Mouse (Mus musculus): ENCODE results near the gene Pef1. TPM values are rescaled to one million over a fixed set of nuclear protein-coding genes. Genes with fewer than 3 reads are reported as not detected.

The Pef1 gene
- polyA plus RNA-seq, 1 experiment from 2014 or later: 68.1 TPM

DNA sequence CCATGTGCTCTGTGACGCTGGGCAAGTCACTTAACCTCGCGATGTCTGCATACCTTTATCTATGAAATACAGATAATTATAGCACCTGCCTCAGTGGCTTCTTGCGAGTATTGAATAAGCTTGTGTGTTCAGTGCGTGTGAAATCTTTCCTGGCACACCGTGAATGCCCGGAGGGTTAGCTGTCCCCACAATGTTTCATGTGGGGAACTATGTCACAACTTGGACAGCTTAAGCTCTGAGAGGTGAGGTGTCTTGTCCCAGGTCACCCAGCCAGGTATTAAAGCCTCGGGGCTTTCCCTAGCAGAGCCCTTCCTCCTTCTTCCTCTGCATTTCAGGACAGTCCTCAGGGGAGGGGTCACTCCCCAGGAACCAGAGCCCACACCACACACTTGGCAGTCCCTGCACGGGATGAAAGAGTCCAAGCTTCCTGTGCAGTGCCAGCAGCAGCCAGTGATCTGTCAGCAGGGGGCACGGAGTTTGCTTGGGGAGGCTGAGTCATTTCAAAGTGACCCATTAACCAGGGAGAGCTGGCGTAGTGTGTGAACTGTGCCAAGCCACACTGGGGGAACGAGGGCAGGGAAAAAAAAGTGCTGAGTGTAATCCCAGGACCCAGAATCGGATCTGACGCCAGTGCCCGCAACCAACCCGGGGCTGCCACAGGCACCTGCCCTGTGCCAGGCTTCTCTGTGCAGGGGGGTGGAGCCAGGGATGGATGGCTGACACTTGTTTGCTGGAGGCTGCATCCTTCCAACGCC lies 27.4 kb upstream of the Pef1 start:
- no peak overlapping the region for H3K27ac ChIP-seq
- H3K36me3 ChIP-seq (replicated peaks): no peaks in the 10 kb centered on the region
- H3K4me2 ChIP-seq: no peak overlapping the region
- WGBS: 64% methylated on average over 17 of the region's 17 CpGs
- no peak overlapping the region for H3K9ac ChIP-seq
- no peaks in the 10 kb centered on the region; the same call in none of the 2 replicates for H3K27me3 ChIP-seq (replicated peaks)
- H3K9me3 ChIP-seq: no peaks in the 10 kb centered on the region
- peak; percentile 54; the same call in 1 of the 2 replicates for ATAC-seq (replicated peaks)
- H3K4me1 ChIP-seq: peaks cover 20% of the 10 kb centered on the region
- H3K4me3 ChIP-seq: no peak overlapping the region

DNA sequence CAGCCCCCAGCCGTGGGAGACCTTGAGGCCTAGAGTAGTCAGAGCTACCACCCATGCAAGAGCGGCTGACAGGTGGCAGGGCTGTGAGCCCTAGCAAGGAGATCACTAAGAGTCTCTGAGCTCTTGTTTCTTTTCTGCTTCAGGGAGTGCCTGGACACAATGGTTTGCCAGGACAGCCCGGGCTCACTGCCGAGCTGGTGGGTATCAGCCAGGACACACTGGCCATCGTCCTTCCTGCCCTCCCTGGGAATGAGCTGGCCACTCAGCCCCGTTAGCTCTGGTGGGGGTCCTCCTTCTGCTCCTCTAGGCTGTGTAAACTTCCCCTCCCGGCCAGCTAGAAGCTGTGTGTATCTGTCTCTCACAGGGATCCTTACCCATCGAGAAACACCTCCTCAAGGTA lies 25.5 kb upstream of the Pef1 start:
- H3K9ac ChIP-seq: no peak overlapping the region
- no peak overlapping the region for H3K27ac ChIP-seq
- H3K4me1 ChIP-seq: peaks cover 28% of the 10 kb centered on the region

DNA sequence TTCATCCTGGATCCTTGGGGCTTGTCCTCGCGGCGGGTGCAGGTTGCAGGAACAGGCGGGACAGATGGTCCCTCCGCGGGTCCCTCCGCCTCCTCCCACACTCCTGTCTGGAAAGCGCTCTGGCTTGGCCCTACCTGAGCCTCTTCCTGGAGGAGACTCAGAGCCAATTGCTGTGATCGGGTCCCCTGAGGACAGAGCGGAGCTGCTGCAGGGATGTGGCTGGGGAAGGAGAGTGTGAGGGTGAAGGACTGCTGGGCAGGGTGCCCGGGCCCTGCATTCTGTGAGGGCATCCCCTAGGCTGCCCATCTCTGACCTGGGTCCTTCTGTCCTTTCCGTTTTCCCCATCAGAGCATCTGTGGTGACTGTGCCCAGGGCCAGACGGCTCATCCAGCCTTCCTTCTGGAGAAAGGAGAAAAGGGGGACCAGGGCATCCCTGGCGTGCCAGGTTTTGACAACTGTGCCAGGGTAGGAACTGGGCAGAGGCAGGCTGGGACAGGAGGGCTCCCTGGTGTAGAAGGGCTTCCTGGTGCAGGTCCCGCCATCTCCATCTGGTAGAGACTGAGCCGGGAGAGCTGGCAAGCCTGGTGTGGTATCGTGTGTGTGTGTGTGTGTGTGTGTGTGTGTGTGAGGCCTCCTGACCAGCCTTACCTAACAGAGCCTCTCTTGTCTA lies 23.4 kb upstream of the Pef1 start:
- Histone ChIP-seq H3K4me3 (no peak overlapping the region), H3K36me3 (replicated peaks) (no peaks in the 10 kb centered on the region), H3K9me3 (no peaks in the 10 kb centered on the region), H3K9ac (no peak overlapping the region), H3K27ac (no peak overlapping the region), H3K27me3 (replicated peaks) (no peaks in the 10 kb centered on the region; the same call in none of the 2 replicates), H3K4me1 (peaks cover 33% of the 10 kb centered on the region), H3K4me2 (no peak overlapping the region)
- WGBS: 64% methylated on average over 17 of the region's 17 CpGs
- no peak for ATAC-seq (replicated peaks)

More for the DNA sequence above, 25.5 kb upstream of the Pef1 start:
- Histone ChIP-seq H3K4me2 (no peak overlapping the region), H3K27me3 (replicated peaks) (no peaks in the 10 kb centered on the region; the same call in none of the 2 replicates), H3K36me3 (replicated peaks) (no peaks in the 10 kb centered on the region), H3K9me3 (no peaks in the 10 kb centered on the region), H3K4me3 (no peak overlapping the region)
- ATAC-seq (replicated peaks): no peak
- 41% methylated on average over 8 of the region's 8 CpGs for WGBS

DNA sequence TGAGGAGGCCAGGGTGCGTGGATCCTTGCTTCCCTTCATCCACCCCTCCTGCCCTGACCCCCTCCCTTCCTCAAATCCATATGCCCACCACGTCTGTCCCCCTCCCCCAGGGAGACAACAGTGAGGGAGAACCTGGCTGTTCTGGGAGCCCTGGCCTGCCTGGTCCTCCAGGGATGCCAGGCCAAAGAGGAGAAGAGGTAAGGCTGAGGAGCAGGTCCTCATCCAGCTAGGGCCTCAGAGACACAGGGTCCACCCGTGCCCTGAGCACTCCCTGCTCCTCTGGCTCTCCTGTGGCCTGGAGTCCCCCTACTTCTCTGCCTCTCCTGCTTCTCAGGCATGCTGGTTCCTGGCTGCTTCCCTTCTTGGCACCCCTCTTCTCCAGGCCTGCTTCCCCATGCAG lies 22.8 kb upstream of the Pef1 start:
- Histone ChIP-seq H3K4me3 (no peak overlapping the region), H3K4me1 (peaks cover 37% of the 10 kb centered on the region), H3K4me2 (no peak overlapping the region), H3K36me3 (replicated peaks) (no peaks in the 10 kb centered on the region), H3K27ac (no peak overlapping the region), H3K9me3 (no peaks in the 10 kb centered on the region), H3K27me3 (replicated peaks) (no peaks in the 10 kb centered on the region; the same call in none of the 2 replicates), H3K9ac (no peak overlapping the region)
- ATAC-seq (replicated peaks): no peak
- WGBS: 68% methylated on average over 2 of the region's 3 CpGs

DNA sequence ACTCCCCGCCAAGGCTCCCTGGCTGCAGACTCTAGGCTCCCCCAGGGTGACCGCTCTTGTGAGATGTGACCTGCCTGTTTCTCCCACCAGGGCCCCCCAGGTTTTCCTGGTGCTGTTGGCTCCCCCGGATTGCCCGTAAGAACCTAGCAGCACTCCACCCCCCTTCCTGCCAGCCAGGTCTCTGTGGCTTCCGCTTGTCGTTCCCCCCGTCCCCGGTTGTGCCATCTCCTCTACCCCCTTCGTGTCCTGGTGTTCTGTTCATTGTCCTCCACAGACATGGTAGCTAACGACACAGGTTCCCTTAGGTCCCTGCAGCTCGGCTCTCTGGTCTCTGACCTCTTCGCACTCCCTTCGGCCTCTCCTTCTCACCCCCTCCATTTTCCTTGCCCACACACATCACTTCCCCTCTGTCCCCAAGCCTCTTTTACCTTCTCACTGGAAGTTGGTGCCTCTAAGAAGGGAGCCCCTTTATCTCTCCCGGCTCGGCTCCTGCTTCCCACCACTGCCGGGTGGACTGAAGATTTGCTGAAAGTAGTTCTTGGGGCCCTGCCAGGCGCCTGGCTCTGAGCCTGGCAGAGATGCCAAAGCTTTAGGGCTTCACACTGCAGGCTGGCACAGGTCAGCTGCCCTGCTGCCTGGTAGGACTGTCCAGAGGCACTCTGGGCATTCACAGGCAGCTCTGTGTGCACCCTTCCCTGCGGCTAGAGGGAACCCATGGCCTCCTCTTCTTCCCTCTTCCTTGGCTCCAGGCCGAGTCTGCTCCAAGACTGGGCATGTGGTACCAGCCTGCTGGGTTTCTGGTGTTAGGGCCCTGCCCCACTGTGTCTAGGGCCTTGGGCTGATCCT lies 20.8 kb upstream of the Pef1 start:
- Histone ChIP-seq H3K27ac (0 out of 2 replicates have a peak overlapping the region, but pooled peaks have one; percentile 1), H3K4me3 (no peak overlapping the region), H3K27me3 (replicated peaks) (no peaks in the 10 kb centered on the region; the same call in 1 of the 2 replicates), H3K9me3 (no peaks in the 10 kb centered on the region), H3K9ac (no peak overlapping the region; the same call in 1 of the 2 replicates), H3K4me1 (peaks cover 28% of the 10 kb centered on the region), H3K36me3 (replicated peaks) (no peaks in the 10 kb centered on the region), H3K4me2 (no peak overlapping the region)
- peak; percentile 59 for ATAC-seq (replicated peaks)
- 69% methylated on average over 19 of the region's 19 CpGs for WGBS

DNA sequence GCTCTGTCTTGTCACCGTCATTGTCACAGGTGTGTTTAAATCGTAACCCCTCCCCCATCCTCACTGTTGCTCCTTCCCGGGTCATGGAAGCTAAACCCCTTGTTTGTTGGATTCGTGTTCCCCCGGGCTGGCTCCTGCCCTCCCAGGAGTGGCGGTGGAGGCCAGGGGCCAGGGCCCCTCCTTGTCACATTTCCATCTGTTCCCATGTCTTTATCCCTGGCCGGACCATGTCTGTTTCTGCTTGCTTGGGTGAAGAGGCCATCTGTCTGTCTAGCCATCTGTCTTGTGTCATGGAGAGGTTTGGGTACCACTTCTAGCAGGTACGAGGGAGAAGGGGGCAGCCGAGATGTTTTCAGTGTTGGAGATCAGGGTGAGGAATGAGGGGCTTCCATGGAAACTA lies 20.1 kb upstream of the Pef1 start:
- no peak overlapping the region for H3K9ac ChIP-seq

DNA sequence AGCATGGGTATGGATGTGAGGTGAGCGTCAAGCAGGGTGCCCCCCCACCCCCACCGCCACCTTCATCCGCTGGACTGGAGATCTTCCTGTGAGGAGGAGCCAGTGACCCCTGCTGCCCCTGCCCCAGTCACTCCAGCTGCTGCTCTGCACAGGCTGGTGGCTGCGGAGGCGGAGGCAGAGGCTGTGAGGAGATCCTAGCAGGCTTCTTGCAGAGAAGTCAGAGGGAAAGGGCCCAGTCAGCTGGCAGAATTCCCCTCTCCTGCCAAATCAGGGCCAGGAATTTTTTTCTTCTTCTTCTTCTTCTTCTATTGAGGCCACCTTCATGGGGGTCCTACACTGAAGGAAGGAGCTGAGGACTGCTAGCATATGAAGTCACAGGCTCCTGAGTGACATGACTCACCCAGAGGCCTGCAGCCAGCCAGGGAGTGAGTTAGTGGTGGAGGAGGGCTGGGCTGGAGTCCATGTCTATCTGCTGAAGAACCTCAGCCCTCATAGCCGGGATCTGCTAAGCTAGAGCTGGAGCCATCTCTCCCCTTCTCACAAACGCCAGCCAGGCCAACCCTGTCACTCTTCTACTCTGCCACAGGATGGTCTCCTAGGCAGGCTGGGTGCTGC lies 17.9 kb upstream of the Pef1 start:
- H3K27me3 ChIP-seq (replicated peaks): peaks cover 10% of the 10 kb centered on the region; the same call in 1 of the 2 replicates
- peaks cover 25% of the 10 kb centered on the region for H3K4me1 ChIP-seq
- no peak for ATAC-seq (replicated peaks)
- no peaks in the 10 kb centered on the region for H3K9me3 ChIP-seq
- H3K36me3 ChIP-seq (replicated peaks): no peaks in the 10 kb centered on the region
- no peak overlapping the region for H3K27ac ChIP-seq
- 51% methylated on average over 6 of the region's 7 CpGs for WGBS
- H3K4me3 ChIP-seq: no peak overlapping the region
- H3K9ac ChIP-seq: no peak overlapping the region
- no peak overlapping the region for H3K4me2 ChIP-seq

More for the DNA sequence above, 20.1 kb upstream of the Pef1 start:
- WGBS: 54% methylated on average over 9 of the region's 9 CpGs
- no peak overlapping the region for H3K4me2 ChIP-seq
- peaks cover 25% of the 10 kb centered on the region for H3K4me1 ChIP-seq
- no peak overlapping the region for H3K27ac ChIP-seq
- no peak overlapping the region for H3K4me3 ChIP-seq
- no peaks in the 10 kb centered on the region; the same call in 1 of the 2 replicates for H3K27me3 ChIP-seq (replicated peaks)
- ATAC-seq (replicated peaks): no peak
- no peaks in the 10 kb centered on the region for H3K36me3 ChIP-seq (replicated peaks)
- no peaks in the 10 kb centered on the region for H3K9me3 ChIP-seq

DNA sequence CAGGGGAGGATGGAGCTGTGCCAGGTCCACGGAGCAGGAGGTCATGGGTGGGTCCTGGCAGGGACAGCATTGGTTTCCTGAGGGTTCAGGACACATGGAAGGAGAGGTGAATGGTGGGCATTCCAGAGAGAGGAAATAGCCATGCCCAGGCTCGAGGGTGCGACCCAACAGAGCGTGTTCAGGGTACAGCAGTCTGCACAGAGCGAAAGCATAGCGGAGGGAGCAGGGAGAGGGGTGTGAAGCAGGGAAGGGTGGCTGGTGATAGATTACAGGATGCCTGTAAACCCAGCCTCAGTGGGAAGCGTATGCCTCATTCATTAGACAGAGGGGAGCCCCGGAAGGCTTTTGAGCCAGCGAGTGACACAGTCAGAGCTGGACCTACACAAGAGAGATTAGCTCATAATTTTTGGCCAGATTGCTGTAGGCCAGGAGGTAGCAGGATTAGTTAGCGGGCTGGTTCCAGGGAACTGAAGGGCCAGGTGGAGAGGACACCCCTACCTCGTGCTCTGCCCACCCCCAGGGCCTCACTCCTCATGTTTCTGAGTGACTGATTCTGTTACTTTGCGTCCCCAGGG lies 17.0 kb upstream of the Pef1 start:
- peaks cover 25% of the 10 kb centered on the region for H3K4me1 ChIP-seq
- peaks cover 10% of the 10 kb centered on the region; the same call in 1 of the 2 replicates for H3K27me3 ChIP-seq (replicated peaks)
- H3K9ac ChIP-seq: no peak overlapping the region
- no peaks in the 10 kb centered on the region for H3K36me3 ChIP-seq (replicated peaks)
- H3K9me3 ChIP-seq: no peaks in the 10 kb centered on the region
- no peak overlapping the region for H3K4me3 ChIP-seq
- WGBS: 69% methylated on average over 12 of the region's 12 CpGs
- H3K27ac ChIP-seq: no peak overlapping the region
- ATAC-seq (replicated peaks): no peak
- H3K4me2 ChIP-seq: no peak overlapping the region

DNA sequence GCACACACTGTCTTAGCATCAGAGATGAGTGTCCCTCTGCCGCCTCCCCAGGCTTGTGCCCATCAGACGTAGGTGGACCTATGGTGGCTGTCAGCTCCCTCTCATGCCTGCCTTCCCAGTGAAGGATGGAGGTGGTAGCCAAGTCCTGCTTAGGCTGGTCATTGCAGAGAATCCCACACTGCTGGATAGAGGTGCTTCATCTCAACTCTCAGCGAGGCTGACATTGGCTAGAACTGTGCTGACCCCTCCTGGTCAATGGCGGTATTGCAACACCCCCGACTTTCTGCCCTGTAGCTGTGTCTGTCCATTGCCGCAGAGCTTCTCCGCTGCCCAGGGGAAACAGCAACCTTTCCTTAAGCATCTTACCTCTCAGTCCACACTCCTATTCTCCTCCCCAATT lies 15.1 kb upstream of the Pef1 start:
- H3K4me2 ChIP-seq: no peak overlapping the region
- WGBS: 10% methylated on average over 7 of the region's 7 CpGs
- H3K27ac ChIP-seq: no peak overlapping the region
- peaks cover 12% of the 10 kb centered on the region; the same call in 1 of the 2 replicates for H3K4me1 ChIP-seq
- no peaks in the 10 kb centered on the region for H3K36me3 ChIP-seq (replicated peaks)
- H3K4me3 ChIP-seq: no peak overlapping the region
- H3K27me3 ChIP-seq (replicated peaks): peaks cover 10% of the 10 kb centered on the region; the same call in 1 of the 2 replicates
- no peak overlapping the region for H3K9ac ChIP-seq
- ATAC-seq (replicated peaks): peak; percentile 61
- H3K9me3 ChIP-seq: no peaks in the 10 kb centered on the region

DNA sequence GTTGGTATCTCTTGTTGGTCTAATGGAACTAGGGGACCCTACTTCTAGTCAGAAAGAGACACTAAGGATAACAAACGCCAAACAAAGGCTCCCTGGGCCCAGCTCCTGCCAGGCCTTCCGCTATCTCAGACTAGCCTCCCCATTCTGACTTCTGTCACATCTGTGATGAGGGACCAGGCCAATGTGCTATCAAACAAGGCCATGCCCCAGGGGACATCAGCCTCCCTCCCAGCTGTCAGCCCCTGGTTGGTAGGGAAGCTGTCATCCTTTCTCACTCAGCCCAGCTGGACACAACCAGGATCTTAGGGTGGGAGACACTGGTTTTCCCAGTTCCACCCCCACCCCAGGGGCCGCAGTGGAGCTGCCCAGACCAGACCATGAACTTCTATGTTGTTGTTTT lies 7.2 kb upstream of the Pef1 start:
- WGBS: 34% methylated on average over 3 of the region's 3 CpGs
- no peak for ATAC-seq (replicated peaks)
- no peaks in the 10 kb centered on the region for H3K36me3 ChIP-seq (replicated peaks)

DNA sequence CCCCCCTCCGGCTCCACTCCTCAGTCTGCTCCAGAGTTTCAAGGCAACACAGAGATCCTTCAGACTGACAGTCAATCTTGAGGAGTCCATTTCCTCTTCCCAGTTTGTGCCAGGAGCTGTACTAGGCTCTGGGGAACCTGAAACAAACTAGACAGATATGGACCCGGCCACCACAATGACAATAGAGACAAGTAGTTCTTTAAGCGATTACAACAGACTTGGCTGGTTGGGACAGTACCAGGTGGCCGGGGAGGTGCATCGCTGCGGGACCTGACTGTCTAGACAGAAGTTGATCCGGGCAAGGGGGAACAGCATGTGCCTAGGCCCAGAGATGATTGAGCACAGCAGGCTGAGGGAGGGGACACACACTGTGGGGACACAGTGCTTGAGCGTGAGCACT lies 1.2 kb upstream of the Pef1 start:
- no peak for ATAC-seq (replicated peaks)
- Histone ChIP-seq H3K4me1 (no peaks in the 10 kb centered on the region), H3K4me2 (no peak overlapping the region), H3K9ac (no peak overlapping the region), H3K36me3 (replicated peaks) (no peaks in the 10 kb centered on the region), H3K27me3 (replicated peaks) (no peaks in the 10 kb centered on the region), H3K27ac (no peak overlapping the region), H3K9me3 (no peaks in the 10 kb centered on the region), H3K4me3 (no peak overlapping the region)
- WGBS: 26% methylated on average over 8 of the region's 8 CpGs

More for the DNA sequence above, 7.2 kb upstream of the Pef1 start:
- H3K4me3 ChIP-seq: no peak overlapping the region
- H3K4me2 ChIP-seq: no peak overlapping the region
- H3K9ac ChIP-seq: no peak overlapping the region
- no peaks in the 10 kb centered on the region for H3K4me1 ChIP-seq
- H3K9me3 ChIP-seq: no peaks in the 10 kb centered on the region
- no peaks in the 10 kb centered on the region for H3K27me3 ChIP-seq (replicated peaks)
- no peak overlapping the region for H3K27ac ChIP-seq

Data from midbrain, embryonic 15.5 days (tissue).